Mouse (Mus musculus): ENCODE data around the gene Trip6. TPM values are rescaled to one million over a fixed set of nuclear protein-coding genes. Genes with fewer than 3 reads are reported as not detected.
A peak's percentile ranks its signal among the peaks of the same experiment; 100 is the strongest.

Trip6 gene
- polyA plus RNA-seq, 1 experiment from 2014 or later: 93.4 TPM

DNA sequence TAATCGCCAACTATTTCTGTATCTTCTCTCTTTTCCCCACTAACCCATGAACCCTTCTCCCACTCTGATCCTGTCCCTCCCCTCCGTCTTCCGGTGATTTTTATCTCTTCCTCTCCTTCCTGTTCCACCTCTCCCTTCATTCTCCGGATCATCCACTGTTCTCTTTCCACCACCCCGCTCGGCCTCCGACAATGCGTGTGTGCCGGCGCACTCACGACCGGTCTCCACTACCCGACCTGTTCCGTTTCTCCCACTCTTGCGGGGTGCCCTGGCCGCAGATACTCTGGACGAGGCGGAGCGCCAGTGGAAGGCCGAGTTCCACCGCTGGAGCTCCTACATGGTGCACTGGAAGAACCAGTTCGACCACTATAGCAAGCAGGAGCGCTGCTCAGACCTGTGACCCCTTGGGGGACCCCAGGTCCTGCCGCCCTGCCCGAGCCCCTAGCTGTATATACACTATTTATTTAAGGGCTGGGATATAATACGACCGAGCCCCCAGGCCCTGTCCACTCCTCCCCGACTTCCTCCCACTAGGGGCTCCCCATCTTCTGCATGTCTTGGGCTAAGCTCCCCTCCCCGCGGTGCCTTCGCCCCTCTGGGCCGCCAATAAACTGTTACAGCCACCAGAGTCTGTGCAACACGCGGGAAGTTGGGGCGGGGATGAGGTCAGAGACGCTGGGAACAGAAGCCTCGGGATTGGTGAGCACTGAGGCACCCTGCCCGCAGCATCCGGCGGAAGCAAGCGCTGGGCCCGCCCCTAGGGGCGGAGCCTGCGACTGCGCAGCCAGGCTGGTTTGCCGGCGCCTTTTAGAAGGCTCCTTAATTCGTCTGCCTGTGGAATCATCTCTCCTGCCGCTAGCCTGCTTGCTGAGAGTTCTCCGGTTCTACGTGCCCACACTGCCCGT is 20.1 kb downstream of the Trip6 start, which contains the start of gene Ufsp1:
Ufsp1 (plus strand) TSS at position 791 of the 905 bp plus-strand sequence.
- peak within 1 kb of the TSS; percentile 99 for H3K4me2 ChIP-seq (replicated peaks)
- H3K4me1 ChIP-seq: peaks cover 20% of the 10 kb centered on the region
- under 1% methylated on average over 52 of the region's 52 CpGs for WGBS
- H3K9ac ChIP-seq: peak within 1 kb of the TSS; percentile 78
- peak; percentile 92 for ATAC-seq (ENCODE audit: insufficient number of reproducible peaks, insufficient read depth, low FRiP score, low TSS enrichment)
- peaks cover 37% of the 10 kb centered on the region for H3K27me3 ChIP-seq
- H3K9me3 ChIP-seq: no peaks in the 10 kb centered on the region
- H3K27ac ChIP-seq: peak within 1 kb of the TSS; percentile 89
- H3K36me3 ChIP-seq: peaks cover 41% of the 10 kb centered on the region
- peak within 1 kb of the TSS; percentile 44 for H3K4me3 ChIP-seq

DNA sequence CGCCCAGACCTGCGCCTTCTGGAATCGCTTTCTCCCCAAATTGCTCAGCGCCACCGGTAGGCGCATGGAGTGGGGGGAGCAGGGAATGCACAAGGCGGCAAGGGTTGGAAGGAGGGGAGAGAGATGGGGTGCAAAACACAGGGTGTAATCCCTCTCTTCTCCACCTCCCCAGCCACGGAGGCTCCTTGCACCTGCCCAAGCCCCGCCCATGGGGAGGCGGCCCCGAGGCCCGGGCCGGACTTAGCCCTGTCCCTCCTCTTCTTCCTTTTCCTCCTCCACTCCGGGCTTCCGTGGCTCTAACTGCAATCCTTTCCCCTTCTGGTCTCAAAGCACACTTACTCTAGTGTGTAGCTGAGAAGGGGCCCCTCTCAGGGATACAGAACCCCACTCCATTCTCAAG is 20.9 kb downstream of the Trip6 start:
- Histone ChIP-seq H3K4me1 (peaks cover 28% of the 10 kb centered on the region), H3K4me2 (replicated peaks) (peak overlapping the region; percentile 99), H3K36me3 (peaks cover 33% of the 10 kb centered on the region), H3K27ac (peak overlapping the region; percentile 89; the same call in 1 of the 2 replicates), H3K9me3 (no peaks in the 10 kb centered on the region), H3K9ac (peak overlapping the region; percentile 48), H3K27me3 (peaks cover 45% of the 10 kb centered on the region), H3K4me3 (peak overlapping the region; percentile 44)
- ATAC-seq (ENCODE audit: insufficient number of reproducible peaks, insufficient read depth, low FRiP score, low TSS enrichment): no peak
- WGBS: under 1% methylated on average over 14 of the region's 15 CpGs

DNA sequence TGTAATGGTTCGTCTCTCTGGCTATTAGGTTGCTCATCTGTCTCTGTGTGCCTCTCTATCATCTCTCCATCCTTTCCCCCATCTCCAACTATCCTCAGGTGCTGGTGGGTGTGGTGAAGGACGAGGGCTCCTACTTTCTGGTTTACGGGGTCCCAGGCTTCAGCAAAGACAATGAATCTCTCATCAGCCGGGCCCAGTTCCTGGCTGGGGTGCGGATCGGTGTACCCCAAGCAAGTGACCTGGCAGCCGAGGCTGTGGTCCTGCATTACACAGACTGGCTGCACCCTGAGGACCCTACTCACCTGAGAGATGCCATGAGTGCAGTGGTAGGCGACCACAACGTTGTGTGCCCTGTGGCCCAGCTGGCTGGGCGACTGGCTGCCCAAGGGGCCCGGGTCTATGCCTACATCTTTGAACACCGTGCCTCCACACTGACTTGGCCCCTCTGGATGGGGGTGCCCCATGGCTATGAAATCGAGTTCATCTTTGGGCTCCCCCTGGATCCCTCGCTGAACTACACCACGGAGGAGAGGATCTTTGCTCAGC is 22.8 kb downstream of the Trip6 start:
- Histone ChIP-seq H3K9ac (no peak overlapping the region; the same call in 1 of the 2 replicates), H3K4me1 (peaks cover 43% of the 10 kb centered on the region), H3K27me3 (peaks cover 60% of the 10 kb centered on the region), H3K4me2 (replicated peaks) (no peak overlapping the region), H3K9me3 (no peaks in the 10 kb centered on the region), H3K36me3 (peaks cover 14% of the 10 kb centered on the region), H3K27ac (no peak overlapping the region), H3K4me3 (no peak overlapping the region)
- 76% methylated on average over 15 of the region's 15 CpGs for WGBS
- no peak for ATAC-seq (ENCODE audit: insufficient number of reproducible peaks, insufficient read depth, low FRiP score, low TSS enrichment)

DNA sequence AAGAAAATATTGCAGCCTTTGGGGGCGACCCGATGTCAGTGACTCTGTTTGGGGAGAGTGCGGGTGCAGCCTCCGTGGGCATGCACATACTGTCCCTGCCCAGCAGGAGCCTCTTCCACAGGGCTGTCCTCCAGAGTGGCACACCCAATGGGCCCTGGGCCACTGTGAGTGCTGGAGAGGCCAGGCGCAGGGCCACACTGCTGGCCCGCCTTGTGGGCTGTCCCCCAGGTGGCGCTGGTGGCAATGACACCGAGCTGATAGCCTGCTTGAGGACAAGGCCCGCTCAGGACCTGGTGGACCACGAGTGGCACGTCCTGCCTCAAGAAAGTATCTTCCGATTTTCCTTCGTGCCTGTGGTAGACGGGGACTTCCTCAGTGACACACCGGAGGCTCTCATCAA is 23.5 kb downstream of the Trip6 start:
- no peak for ATAC-seq (ENCODE audit: insufficient number of reproducible peaks, insufficient read depth, low FRiP score, low TSS enrichment)
- Histone ChIP-seq H3K4me3 (no peak overlapping the region), H3K4me2 (replicated peaks) (no peak overlapping the region), H3K4me1 (peaks cover 43% of the 10 kb centered on the region), H3K9ac (no peak overlapping the region), H3K36me3 (peaks cover 7% of the 10 kb centered on the region), H3K9me3 (no peaks in the 10 kb centered on the region), H3K27ac (no peak overlapping the region), H3K27me3 (peaks cover 60% of the 10 kb centered on the region)
- WGBS: 25% methylated on average over 15 of the region's 15 CpGs

DNA sequence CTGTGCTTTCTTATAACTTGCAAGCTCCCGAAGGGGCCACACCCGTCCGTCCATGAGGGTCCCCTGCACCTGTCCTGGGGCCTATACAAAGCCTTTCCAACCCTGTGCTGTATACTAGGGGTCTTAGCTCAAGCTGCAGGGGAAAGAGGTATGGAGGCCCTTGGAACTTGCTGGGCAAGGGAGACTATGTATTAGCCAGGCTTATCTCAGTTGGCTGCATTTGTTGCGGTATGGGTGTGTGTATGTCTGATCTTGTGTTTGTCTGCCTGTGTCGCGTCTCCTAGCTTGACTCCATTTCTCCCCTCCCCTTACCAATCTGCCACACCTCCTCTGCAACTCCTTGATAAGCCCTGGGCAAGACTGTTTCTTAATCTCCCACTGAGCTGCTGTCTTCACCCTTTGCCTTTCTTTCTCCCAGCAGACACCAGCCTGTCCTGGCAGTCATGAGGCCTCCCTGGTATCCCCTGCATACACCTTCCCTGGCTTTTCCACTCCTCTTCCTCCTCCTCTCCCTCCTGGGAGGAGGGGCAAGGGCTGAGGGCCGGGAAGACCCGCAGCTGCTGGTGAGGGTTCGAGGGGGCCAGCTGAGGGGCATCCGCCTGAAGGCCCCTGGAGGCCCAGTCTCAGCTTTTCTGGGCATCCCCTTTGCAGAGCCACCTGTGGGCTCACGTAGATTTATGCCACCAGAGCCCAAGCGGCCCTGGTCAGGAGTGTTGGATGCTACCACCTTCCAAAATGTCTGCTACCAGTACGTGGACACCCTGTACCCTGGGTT is 24.4 kb downstream of the Trip6 start:
- H3K27ac ChIP-seq: no peak overlapping the region
- no peaks in the 10 kb centered on the region for H3K9me3 ChIP-seq
- H3K9ac ChIP-seq: no peak overlapping the region
- 53% methylated on average over 13 of the region's 13 CpGs for WGBS
- H3K4me2 ChIP-seq (replicated peaks): peak overlapping the region; percentile 84
- H3K4me3 ChIP-seq: no peak overlapping the region
- H3K4me1 ChIP-seq: peaks cover 36% of the 10 kb centered on the region
- peaks cover 60% of the 10 kb centered on the region for H3K27me3 ChIP-seq
- H3K36me3 ChIP-seq: no peaks in the 10 kb centered on the region
- no peak for ATAC-seq (ENCODE audit: insufficient number of reproducible peaks, insufficient read depth, low FRiP score, low TSS enrichment)

DNA sequence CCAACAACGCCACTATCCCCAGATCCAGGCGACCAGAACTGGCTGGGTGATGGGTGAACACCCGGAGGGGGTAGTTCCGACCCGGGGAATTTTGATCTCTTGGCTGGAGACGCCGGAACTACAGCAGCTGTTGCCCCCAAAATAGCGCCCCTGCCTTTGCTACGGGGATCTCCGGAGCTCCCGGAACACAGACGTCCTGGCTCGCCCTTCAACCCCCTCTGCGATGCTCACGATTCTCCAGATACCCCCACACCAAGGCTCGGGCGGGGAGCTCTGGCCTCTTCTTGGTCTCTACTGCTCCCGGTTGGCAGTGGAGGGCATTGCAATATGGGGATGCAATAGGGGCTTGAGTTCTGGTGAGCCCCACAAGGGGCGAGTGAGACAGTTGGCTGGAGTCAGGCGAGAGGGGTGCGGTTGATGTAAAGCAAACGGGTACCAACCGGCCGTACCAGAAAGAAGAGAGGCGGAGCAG is 25.2 kb downstream of the Trip6 start:
- Histone ChIP-seq H3K27me3 (peaks cover 60% of the 10 kb centered on the region), H3K36me3 (no peaks in the 10 kb centered on the region), H3K4me2 (replicated peaks) (peak overlapping the region; percentile 84), H3K27ac (0 out of 2 replicates have a peak overlapping the region, but pooled peaks have one; percentile 36), H3K9ac (peak overlapping the region; percentile 36; the same call in 1 of the 2 replicates), H3K4me3 (peak overlapping the region; percentile 41), H3K9me3 (no peaks in the 10 kb centered on the region), H3K4me1 (peaks cover 34% of the 10 kb centered on the region)
- no peak for ATAC-seq (ENCODE audit: insufficient number of reproducible peaks, insufficient read depth, low FRiP score, low TSS enrichment)
- WGBS: 2% methylated on average over 25 of the region's 25 CpGs

DNA sequence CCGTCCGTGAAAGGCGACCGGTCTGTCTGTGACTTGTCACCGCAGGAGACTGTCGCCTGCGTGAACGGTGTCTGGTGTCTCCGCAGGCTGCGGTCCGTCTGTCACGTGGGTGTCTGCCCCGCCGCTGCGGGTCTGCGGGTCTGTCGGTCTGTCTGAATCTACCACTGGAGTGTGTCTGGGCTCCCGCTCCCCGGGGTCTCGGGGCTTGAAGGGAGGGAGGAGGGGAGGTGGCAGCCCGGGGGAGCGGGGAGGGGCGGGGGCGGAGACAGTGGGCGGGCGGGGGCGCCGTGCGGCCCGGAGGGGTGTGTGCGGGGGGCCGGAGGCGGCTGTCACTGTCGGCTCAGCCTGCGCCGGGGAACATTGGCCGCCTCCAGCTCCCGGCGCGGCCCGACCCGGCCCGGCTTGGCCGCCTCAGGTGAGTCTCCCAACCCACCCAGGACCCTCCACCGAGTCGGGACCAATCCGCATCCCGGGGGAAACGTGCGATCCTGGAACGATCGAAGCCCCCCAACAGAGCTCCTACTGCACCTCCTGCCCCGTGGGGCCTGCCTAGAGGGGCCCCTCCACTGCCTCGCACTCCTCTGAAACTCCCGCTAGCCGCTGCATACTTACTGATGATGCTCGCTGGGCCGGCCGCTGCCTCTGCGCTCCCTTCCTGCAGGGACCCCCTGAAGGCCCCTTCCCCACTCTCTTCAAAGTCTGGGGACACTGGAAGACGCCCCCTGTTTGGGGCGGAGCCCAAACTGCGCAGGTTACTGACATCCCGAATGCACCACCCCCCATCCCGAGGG is 26.1 kb downstream of the Trip6 start:
- H3K27ac ChIP-seq: 0 out of 2 replicates have a peak overlapping the region, but pooled peaks have one; percentile 9
- peaks cover 60% of the 10 kb centered on the region for H3K27me3 ChIP-seq
- no peaks in the 10 kb centered on the region for H3K36me3 ChIP-seq
- peak overlapping the region; percentile 36 for H3K9ac ChIP-seq
- no peaks in the 10 kb centered on the region for H3K9me3 ChIP-seq
- peak overlapping the region; percentile 84 for H3K4me2 ChIP-seq (replicated peaks)
- ATAC-seq (ENCODE audit: insufficient number of reproducible peaks, insufficient read depth, low FRiP score, low TSS enrichment): no peak
- peaks cover 31% of the 10 kb centered on the region for H3K4me1 ChIP-seq
- H3K4me3 ChIP-seq: peak overlapping the region; percentile 41
- WGBS: under 1% methylated on average over 46 of the region's 65 CpGs

DNA sequence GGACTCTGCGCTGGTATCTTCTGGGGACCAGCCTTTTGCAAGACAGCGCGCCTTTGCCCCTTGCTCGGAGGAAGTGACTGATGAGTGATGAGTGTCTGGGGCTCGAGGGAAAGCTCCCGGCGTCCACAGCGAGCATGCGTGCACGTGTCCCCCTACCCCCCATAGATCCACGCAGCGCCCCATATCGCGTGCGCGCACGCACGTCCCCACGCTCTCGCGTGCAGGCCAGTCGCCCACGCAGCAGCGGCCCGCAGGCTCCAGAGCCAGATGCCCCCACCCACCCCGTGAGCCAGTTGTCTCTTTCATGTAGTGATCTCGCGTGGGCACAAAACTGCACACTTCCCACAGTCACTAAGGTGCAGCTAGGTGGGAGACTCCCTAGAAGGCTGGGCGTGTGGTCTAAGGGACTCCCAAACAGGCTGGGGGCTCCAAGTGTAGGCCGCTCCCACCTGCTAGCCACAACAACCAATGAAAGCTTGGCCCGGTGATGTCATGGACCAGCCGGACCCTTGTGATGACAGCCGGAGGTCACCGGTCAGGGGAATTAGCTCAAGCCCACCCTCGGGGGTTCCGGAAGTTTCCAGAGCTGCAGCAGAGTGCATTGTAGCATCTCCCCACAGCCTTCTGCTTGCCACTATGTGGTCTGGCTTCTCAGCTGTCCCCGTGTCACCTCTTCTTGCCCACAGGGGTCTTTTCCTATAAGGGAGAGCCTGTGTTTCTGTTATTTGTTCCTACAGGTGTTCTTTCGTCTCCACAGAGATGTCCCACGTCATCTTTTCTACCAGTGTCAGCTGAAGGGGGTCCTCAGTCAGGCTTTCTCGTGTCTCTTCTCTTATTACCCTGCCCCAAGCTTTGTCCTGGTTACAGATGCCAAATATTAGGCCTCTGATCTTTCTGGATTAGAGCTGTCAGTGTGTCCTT is 26.9 kb downstream of the Trip6 start, which contains the start of gene Ache:
Ache (plus strand) TSS at position 488 of the 921 bp plus-strand sequence.
- H3K4me3 ChIP-seq: peak within 1 kb of the TSS; percentile 41
- H3K27ac ChIP-seq: 0 out of 2 replicates have a peak within 1 kb of the TSS, but pooled peaks have one; percentile 9
- peak within 1 kb of the TSS; percentile 84 for H3K4me2 ChIP-seq (replicated peaks)
- peak within 1 kb of the TSS; percentile 42 for H3K9ac ChIP-seq
- H3K9me3 ChIP-seq: no peaks in the 10 kb centered on the region
- H3K36me3 ChIP-seq: no peaks in the 10 kb centered on the region
- ATAC-seq (ENCODE audit: insufficient number of reproducible peaks, insufficient read depth, low FRiP score, low TSS enrichment): peak; percentile 41; the same call in 1 of the 2 replicates
- WGBS: under 1% methylated on average over 40 of the region's 40 CpGs
- H3K4me1 ChIP-seq: peaks cover 25% of the 10 kb centered on the region
- H3K27me3 ChIP-seq: peaks cover 55% of the 10 kb centered on the region

DNA sequence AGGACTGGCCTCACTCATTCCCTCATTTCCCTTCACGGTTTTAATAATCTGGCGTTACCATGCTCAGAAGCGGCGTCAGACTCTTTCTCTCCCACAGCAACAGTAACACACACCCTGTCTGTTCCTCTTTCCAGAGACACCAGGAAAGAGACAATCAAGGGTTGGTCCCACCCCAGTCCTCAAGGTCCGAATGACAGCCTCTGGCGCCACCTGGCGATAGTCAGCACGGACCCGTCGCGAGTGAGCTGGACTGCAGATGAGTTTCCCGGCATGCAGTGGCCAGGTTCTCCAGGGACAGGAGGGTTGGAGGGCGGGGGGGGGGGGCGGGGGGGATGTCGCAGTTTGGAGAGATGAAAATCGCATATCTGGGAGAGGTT is 27.6 kb downstream of the Trip6 start:
- no peaks in the 10 kb centered on the region for H3K36me3 ChIP-seq
- H3K27me3 ChIP-seq: peaks cover 49% of the 10 kb centered on the region
- H3K27ac ChIP-seq: no peak overlapping the region
- peak overlapping the region; percentile 41 for H3K4me3 ChIP-seq
- under 1% methylated on average over 16 of the region's 16 CpGs for WGBS
- no peaks in the 10 kb centered on the region for H3K9me3 ChIP-seq
- peak overlapping the region; percentile 42; the same call in 1 of the 2 replicates for H3K9ac ChIP-seq
- H3K4me1 ChIP-seq: peaks cover 25% of the 10 kb centered on the region
- peak overlapping the region; percentile 84 for H3K4me2 ChIP-seq (replicated peaks)
- ATAC-seq (ENCODE audit: insufficient number of reproducible peaks, insufficient read depth, low FRiP score, low TSS enrichment): peak; percentile 30; the same call in 1 of the 2 replicates

DNA sequence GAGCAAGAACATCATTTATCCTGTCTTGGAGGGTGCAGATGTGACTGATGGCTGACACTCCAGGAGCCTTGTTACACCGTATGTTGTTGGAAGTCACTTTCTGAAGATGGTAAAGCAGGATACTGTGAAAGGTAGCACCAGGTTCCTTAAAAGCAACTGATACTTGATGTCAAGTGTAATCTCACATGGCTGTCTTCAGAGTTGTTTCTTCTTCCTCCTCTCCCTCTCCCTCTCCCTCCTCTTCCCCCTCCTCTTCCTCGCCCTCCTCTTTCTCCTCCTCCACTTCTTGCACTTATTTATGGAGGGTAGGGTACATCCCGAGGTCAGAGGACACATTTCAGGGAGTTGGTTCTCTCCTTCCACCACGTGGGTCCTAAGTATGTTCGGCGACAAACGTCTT is 28.2 kb downstream of the Trip6 start:
- no peak for ATAC-seq (ENCODE audit: insufficient number of reproducible peaks, insufficient read depth, low FRiP score, low TSS enrichment)
- Histone ChIP-seq H3K27me3 (peaks cover 42% of the 10 kb centered on the region), H3K9ac (no peak overlapping the region), H3K9me3 (no peaks in the 10 kb centered on the region), H3K4me2 (replicated peaks) (no peak overlapping the region), H3K4me1 (peaks cover 25% of the 10 kb centered on the region), H3K27ac (no peak overlapping the region), H3K4me3 (no peak overlapping the region), H3K36me3 (no peaks in the 10 kb centered on the region)
- WGBS: 39% methylated on average over 7 of the region's 7 CpGs

All from embryonic facial prominence, embryonic 12.5 days (tissue).